8 mouse cellular contexts compared by ENCODE assay signal in the genomic region with DNA sequence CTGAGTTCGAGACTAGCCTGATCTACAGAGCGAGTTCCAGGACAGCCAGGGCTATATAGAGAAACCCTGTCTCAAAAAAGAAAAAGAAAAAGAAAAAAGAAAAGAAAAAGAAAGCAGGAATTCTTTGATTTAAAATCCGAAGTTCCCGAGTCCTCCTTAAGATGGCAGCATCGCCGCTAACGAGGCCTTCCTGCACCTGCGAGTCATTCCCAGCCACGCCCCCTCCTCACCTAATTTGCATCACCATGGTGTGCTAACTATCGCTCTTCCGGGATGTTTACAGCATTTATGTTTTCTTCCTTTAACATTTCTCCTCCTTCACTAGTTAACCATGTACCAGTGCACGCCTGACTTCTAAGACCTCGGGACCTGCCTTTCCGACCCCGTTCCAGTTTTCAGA. TPM values are rescaled to one million over a fixed set of nuclear protein-coding genes. Genes with fewer than 3 reads are reported as not detected.
DNase-seq lines count a peak whose midpoint lies in the region; ATAC-seq and TF ChIP-seq lines count a peak whose summit lies in the region.

No protein-coding gene starts in this region.

- no peak overlapping the region for H3K4me3 ChIP-seq in cerebellum, adult 2 months (replicated peaks; ENCODE audit: insufficient read depth, low read depth, low read length)
- no peak overlapping the region for H3K4me3 ChIP-seq in hindbrain, postnatal 0 days (ENCODE audit: low read length)
- no peak overlapping the region for H3K4me3 ChIP-seq in lung, postnatal 0 days (ENCODE audit: low read depth, low read length)

- 38% methylated on average over 15 of the region's 15 CpGs for WGBS in cerebellum, adult 2 months
- 26% methylated on average over 15 of the region's 15 CpGs for WGBS in hindbrain, postnatal 0 days
- 32% methylated on average over 15 of the region's 15 CpGs for WGBS in lung, postnatal 0 days

- no peak for TF ChIP-seq POLR2A in cerebellum, adult 2 months (IDR thresholded peaks at IDR 0.05; ENCODE audit: borderline replicate concordance, insufficient read depth, low read length)

- no peak for DNase-seq in cerebellum, adult 2 months
- no peak for DNase-seq in cerebellum, adult 8-10 months
- peak; percentile 61 for DNase-seq in urinary bladder, postnatal 14 days (ENCODE audit: low spot score)
- no peak for DNase-seq in urinary bladder, postnatal 4 days (ENCODE audit: low spot score in 2 of 2)
- DNase-seq in hindbrain, postnatal 0 days (ENCODE audit: low spot score), result peak; percentile 84
- peak; percentile 86 for DNase-seq in lung, postnatal 0 days (ENCODE audit: low spot score)
- peak; percentile 33 for DNase-seq in thymus, postnatal 25 days

- H3K9ac ChIP-seq in hindbrain, postnatal 0 days (replicated peaks; ENCODE audit: low read length), result no peak overlapping the region
- H3K9ac ChIP-seq in lung, postnatal 0 days (replicated peaks; ENCODE audit: low read depth), result no peak overlapping the region

- peak; percentile 48 for TF ChIP-seq CTCF in cerebellum, adult 2 months (IDR thresholded peaks at IDR 0.05; ENCODE audit: borderline replicate concordance, insufficient read depth, low read depth, low read length)
- TF ChIP-seq CTCF in hindbrain, postnatal 0 days (IDR thresholded peaks at IDR 0.05; ENCODE audit: low read depth), result peak; percentile 69
- TF ChIP-seq CTCF in lung, postnatal 0 days (IDR thresholded peaks at IDR 0.05), result peak; percentile 70

- H3K36me3 ChIP-seq in hindbrain, postnatal 0 days (ENCODE audit: insufficient read depth, low read length), result peaks cover 30% of the 10 kb centered on the region
- H3K36me3 ChIP-seq in lung, postnatal 0 days (ENCODE audit: insufficient read depth, low read length), result peaks cover 15% of the 10 kb centered on the region

- ATAC-seq in hindbrain, postnatal 0 days, result peak; percentile 46; the same call in 1 of the 2 replicates
- ATAC-seq in lung, postnatal 0 days, result peak; percentile 56; the same call in 1 of the 2 replicates
- no peak; the same call in 1 of the 2 replicates for ATAC-seq in frontal cortex, adult (ENCODE audit: low TSS enrichment)

- H3K4me1 ChIP-seq in cerebellum, adult 2 months (ENCODE audit: control insufficient read depth, insufficient read depth, low read length), result 0 out of 2 replicates have a peak, but pooled peaks cover 3% of the 10 kb centered on the region
- H3K4me1 ChIP-seq in hindbrain, postnatal 0 days (ENCODE audit: insufficient read depth, low read length), result no peaks in the 10 kb centered on the region
- no peaks in the 10 kb centered on the region for H3K4me1 ChIP-seq in lung, postnatal 0 days (ENCODE audit: insufficient read depth, low read depth, low read length)

- H3K27me3 ChIP-seq in cerebellum, adult 2 months (ENCODE audit: control insufficient read depth, insufficient read depth, low read length), result no peaks in the 10 kb centered on the region
- no peaks in the 10 kb centered on the region for H3K27me3 ChIP-seq in hindbrain, postnatal 0 days (ENCODE audit: insufficient read depth, low read length)
- H3K27me3 ChIP-seq in lung, postnatal 0 days (replicated peaks; ENCODE audit: insufficient read depth, low read length), result no peaks in the 10 kb centered on the region

- H3K9me3 ChIP-seq in hindbrain, postnatal 0 days (ENCODE audit: low read length), result no peaks in the 10 kb centered on the region
- no peaks in the 10 kb centered on the region for H3K9me3 ChIP-seq in lung, postnatal 0 days (ENCODE audit: low read length)

- no peak for TF ChIP-seq EP300 in lung, postnatal 0 days (IDR thresholded peaks at IDR 0.05)

- H3K4me2 ChIP-seq in hindbrain, postnatal 0 days (ENCODE audit: low read depth, low read length), result no peak overlapping the region
- no peak overlapping the region; the same call in 1 of the 2 replicates for H3K4me2 ChIP-seq in lung, postnatal 0 days (replicated peaks; ENCODE audit: low read depth, low read length)

- H3K27ac ChIP-seq in cerebellum, adult 2 months (ENCODE audit: insufficient read depth, low read length), result no peak overlapping the region
- H3K27ac ChIP-seq in hindbrain, postnatal 0 days, result no peak overlapping the region
- H3K27ac ChIP-seq in lung, postnatal 0 days (ENCODE audit: low read length), result no peak overlapping the region

RNA-seq across cellular contexts. Expression of a gene that starts 9.4 kb away (rescaled TPM):
- 421 and 446 TPM in 2 replicates for polyA plus RNA-seq in cerebellum, adult 2 months (2012; rRNA removed)
- 226 and 267 TPM in 2 replicates for total RNA-seq in hindbrain, postnatal 0 days (2014; rRNA removed)
- 562 and 575 TPM in 2 replicates for polyA plus RNA-seq in hindbrain, postnatal 0 days (2015; fragmentation: Nextera tagmentation; extraction: Ambion mirVana)
- polyA plus RNA-seq in lung, postnatal 0 days (2015; fragmentation: Nextera tagmentation; extraction: Ambion mirVana), result 207 and 233 TPM in 2 replicates

RNA-seq across cellular contexts. Expression of a gene that starts 9.5 kb away (rescaled TPM):
- 25.1 and 25.4 TPM in 2 replicates for polyA plus RNA-seq in cerebellum, adult 2 months (2012; rRNA removed)
- total RNA-seq in hindbrain, postnatal 0 days (2014; rRNA removed), result 50.9 and 56.5 TPM in 2 replicates
- 26.3 and 26.8 TPM in 2 replicates for polyA plus RNA-seq in hindbrain, postnatal 0 days (2015; fragmentation: Nextera tagmentation; extraction: Ambion mirVana)
- 9.8 and 12.1 TPM in 2 replicates for polyA plus RNA-seq in lung, postnatal 0 days (2015; fragmentation: Nextera tagmentation; extraction: Ambion mirVana)

RNA-seq across cellular contexts. Expression of a gene that starts 35.2 kb away (rescaled TPM):
- polyA plus RNA-seq in cerebellum, adult 2 months (2012; rRNA removed), result 23.2 TPM in 2 replicates
- 31.2 and 36.7 TPM in 2 replicates for total RNA-seq in hindbrain, postnatal 0 days (2014; rRNA removed)
- 25.0 and 25.1 TPM in 2 replicates for polyA plus RNA-seq in hindbrain, postnatal 0 days (2015; fragmentation: Nextera tagmentation; extraction: Ambion mirVana)
- polyA plus RNA-seq in lung, postnatal 0 days (2015; fragmentation: Nextera tagmentation; extraction: Ambion mirVana), result 15.0 and 19.9 TPM in 2 replicates

Comparison
In these comparisons a context has a peak if more than half of its experiments do, and no peak if none do; other contexts are left out.
1. DNase-seq: peak in urinary bladder, postnatal 14 days (single experiment), hindbrain, postnatal 0 days (single experiment), lung, postnatal 0 days (single experiment) and thymus, postnatal 25 days (single experiment); none in cerebellum, adult 2 months (0 of 2), cerebellum, adult 8-10 months (single experiment) and urinary bladder, postnatal 4 days (0 of 2).
2. Peak in every context shown above with its lines, with median percentiles within 50 percentile points of each other: CTCF ChIP-seq.